Mouse (Mus musculus): Measurements from ENCODE around the gene Hacd2.

Gene Hacd2

GRCm38 (mm10) chr16:35022242-35023137 is at the start of gene Hacd2:
Gene Hacd2, plus strand, starts transcription at chr16:35022428.
- in situ Hi-C loops (cut with MboI, MseI) = no loop called here

GRCm38 (mm10) chr16:34972471-34972870 is 49.8 kb upstream of the Hacd2 start:
- in situ Hi-C loops (cut with MboI, MseI) = no loop called here

GRCm38 (mm10) chr16:34975544-34975943 is 46.7 kb upstream of the Hacd2 start:
- in situ Hi-C loops (cut with MboI, MseI) = no loop called here

GRCm38 (mm10) chr16:34976630-34977029 is 45.6 kb upstream of the Hacd2 start:
- in situ Hi-C loops (cut with MboI, MseI) = no loop called here

GRCm38 (mm10) chr16:34978018-34978417 is 44.2 kb upstream of the Hacd2 start:
- in situ Hi-C loops (cut with MboI, MseI) = no loop called here

GRCm38 (mm10) chr16:34981009-34981408 is 41.2 kb upstream of the Hacd2 start:
- in situ Hi-C loops (cut with MboI, MseI) = loop anchor here (5.0 kb wide), 1 partner anchor 74 kb away; no protein-coding TSS in a partner anchor

- in situ Hi-C loops (cut with MboI, MseI) = loop anchor here (5.0 kb wide), 1 partner anchor 77 kb away; no protein-coding TSS in a partner anchor
Observed at GRCm38 (mm10) chr16:34984203-34985030, 37.8 kb upstream of the Hacd2 start.

GRCm38 (mm10) chr16:34985031-34985346 is 37.2 kb upstream of the Hacd2 start:
- in situ Hi-C loops (cut with MboI, MseI) = no loop called here

GRCm38 (mm10) chr16:34986211-34986825 is 35.9 kb upstream of the Hacd2 start:
- in situ Hi-C loops (cut with MboI, MseI) = no loop called here

- in situ Hi-C loops (cut with MboI, MseI) = no loop called here
Observed at GRCm38 (mm10) chr16:34991365-34991764, 30.9 kb upstream of the Hacd2 start.

- in situ Hi-C loops (cut with MboI, MseI) = no loop called here
Observed at GRCm38 (mm10) chr16:34992854-34993253, 29.4 kb upstream of the Hacd2 start.

GRCm38 (mm10) chr16:34993694-34994330 is 28.4 kb upstream of the Hacd2 start:
- in situ Hi-C loops (cut with MboI, MseI) = no loop called here

GRCm38 (mm10) chr16:34994641-34995141 is 27.5 kb upstream of the Hacd2 start:
- in situ Hi-C loops (cut with MboI, MseI) = no loop called here

- in situ Hi-C loops (cut with MboI, MseI) = no loop called here
Observed at GRCm38 (mm10) chr16:34996133-34996532, 26.1 kb upstream of the Hacd2 start.

GRCm38 (mm10) chr16:34997052-34997451 is 25.2 kb upstream of the Hacd2 start:
- in situ Hi-C loops (cut with MboI, MseI) = no loop called here

GRCm38 (mm10) chr16:34997576-34997975 is 24.7 kb upstream of the Hacd2 start:
- in situ Hi-C loops (cut with MboI, MseI) = no loop called here

GRCm38 (mm10) chr16:34999016-34999415 is 23.2 kb upstream of the Hacd2 start:
- in situ Hi-C loops (cut with MboI, MseI) = no loop called here

GRCm38 (mm10) chr16:34999986-35000385 is 22.2 kb upstream of the Hacd2 start:
- in situ Hi-C loops (cut with MboI, MseI) = no loop called here

GRCm38 (mm10) chr16:35000923-35001560 is 21.2 kb upstream of the Hacd2 start:
- in situ Hi-C loops (cut with MboI, MseI) = no loop called here

GRCm38 (mm10) chr16:35004356-35004755 is 17.9 kb upstream of the Hacd2 start:
- in situ Hi-C loops (cut with MboI, MseI) = no loop called here

- in situ Hi-C loops (cut with MboI, MseI) = no loop called here
Observed at GRCm38 (mm10) chr16:35004756-35005155, 17.5 kb upstream of the Hacd2 start.

All from regulatory T cell (primary cell).